In genomic region chr17:87613355-87614283, GRCm38 (mm10) we compare ENCODE assay signal across 1 mouse cellular context.
TF ChIP-seq lines count a peak whose summit lies in the region.

No protein-coding gene starts in this region.

TF ChIP-seq in CH12.LX, 34 proteins besides CTCF, POLR2A, EP300 and RAD21:
- TF ChIP-seq USF1 (IDR thresholded peaks at IDR 0.05; ENCODE audit: low read depth, low read length): peak; percentile 50
- no peak for TF ChIP-seq CHD1 (IDR thresholded peaks at IDR 0.05; ENCODE audit: low read depth, low read length)
